Mouse (Mus musculus) hindbrain, embryonic 14.5 days (tissue): Measurements from ENCODE around the gene B3gnt8. TPM values are rescaled to one million over a fixed set of nuclear protein-coding genes. Genes with fewer than 3 reads are reported as not detected.

Experiments used
- ATAC-seq: fragments of 200-750 bp; cut with Nextera tagmentation; 2 replicates; pipeline ENCODE4 v1.8.0; 2017; ENCODE audit warnings: moderate number of reproducible peaks, mild to moderate bottlenecking, moderate TSS enrichment, moderate library complexity; ENCODE audit not compliant: low FRiP score
- DNase-seq: peaks from one replicate; pipeline ENCODE4 v3.0.0-alpha.2; 2015; ENCODE audit warnings: low spot score
- H3K27ac ChIP-seq: fragments of 300-500 bp; sonication (generic); 2 replicates; pipeline ENCODE4 v1.5.1; 2014; ENCODE audit warnings: mild to moderate bottlenecking, moderate library complexity
- H3K27me3 ChIP-seq: fragments of 300-500 bp; sonication (generic); 2 replicates; pipeline ENCODE4 v1.6.1; 2014; ENCODE audit warnings: mild to moderate bottlenecking, low read length, mixed read lengths; ENCODE audit not compliant: control insufficient read depth, insufficient read depth
- H3K36me3 ChIP-seq: fragments of 300-500 bp; sonication (generic); replicated peaks from 2 replicates; pipeline ENCODE4 v1.6.1; 2014; ENCODE audit not compliant: control insufficient read depth, insufficient read depth
- H3K4me1 ChIP-seq: fragments of 300-500 bp; sonication (generic); replicated peaks from 2 replicates; pipeline ENCODE4 v1.6.1; 2014; ENCODE audit warnings: antibody characterized with exemption, low read length, mixed read lengths; ENCODE audit not compliant: control insufficient read depth, insufficient read depth
- H3K4me2 ChIP-seq: fragments of 300-500 bp; sonication (generic); replicated peaks from 2 replicates; pipeline ENCODE4 v1.6.1; 2014; ENCODE audit warnings: mild to moderate bottlenecking, moderate library complexity
- H3K4me3 ChIP-seq: fragments of 300-500 bp; sonication (generic); replicated peaks from 2 replicates; pipeline ENCODE4 v1.5.1; 2014; ENCODE audit warnings: mild to moderate bottlenecking, low read length
- H3K9ac ChIP-seq: fragments of 300-500 bp; sonication (generic); 2 replicates; pipeline ENCODE4 v1.6.1; 2014
- H3K9me3 ChIP-seq: fragments of 300-500 bp; sonication (generic); 2 replicates; pipeline ENCODE4 v1.6.1; 2016; ENCODE audit warnings: low read length; ENCODE audit not compliant: control insufficient read depth
- WGBS: fragments of 180-500 bp; shearing (Covaris S2); extraction: QIAGEN DNeasy Blood & Tissue Kit; methylation state at CpG from one replicate; pipeline ENCODE4 v1.1.7; 2014; 5-methylcytosine and 5-hydroxymethylcytosine counted together
- polyA plus RNA-seq: library from polyadenylated mRNA; unstranded; fragments of >200 nt; fragmentation: Nextera tagmentation; extraction: Ambion mirVana; gene quantifications from 2 replicates; pipeline ENCODE4 v1.2.1, GENCODE M21; 2014

Gene B3gnt8
- polyA plus RNA-seq, 1 experiment from 2014 or later: 0.43 TPM

DNA sequence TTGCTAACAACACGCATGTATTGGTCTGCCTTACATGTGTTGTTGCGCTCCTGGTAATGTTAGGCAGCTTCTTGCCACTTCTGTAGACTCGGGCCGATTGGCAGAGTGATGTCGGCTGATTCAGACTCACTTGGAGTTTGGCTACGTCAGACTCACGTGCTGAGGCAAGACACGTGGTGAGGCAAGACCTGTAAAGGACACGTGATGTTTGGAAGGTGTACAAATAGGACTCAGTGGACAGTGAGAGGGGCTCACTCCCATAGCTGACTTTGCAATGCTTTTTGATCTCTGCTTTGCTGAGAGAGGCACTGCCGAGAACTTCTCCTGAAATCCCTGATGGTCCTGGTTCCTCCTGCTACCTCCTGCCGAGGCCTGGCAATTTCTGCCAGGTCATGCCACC, 25.8 kb upstream of the B3gnt8 start:
- no peaks in the 10 kb centered on the region for H3K27me3 ChIP-seq
- H3K9ac ChIP-seq: no peak overlapping the region
- DNase-seq (no peak), ATAC-seq (no peak)
- WGBS: 94% methylated on average over 11 of the region's 11 CpGs
- no peaks in the 10 kb centered on the region for H3K9me3 ChIP-seq
- H3K4me3 ChIP-seq: no peak overlapping the region
- H3K36me3 ChIP-seq: no peaks in the 10 kb centered on the region
- H3K4me2 ChIP-seq: no peak overlapping the region
- H3K27ac ChIP-seq: no peak overlapping the region
- H3K4me1 ChIP-seq: no peaks in the 10 kb centered on the region

GRCm38 (mm10) chr7:25601346-25601745, 25.1 kb upstream of the B3gnt8 start:
- ATAC-seq: no peak
- H3K27me3 ChIP-seq: no peaks in the 10 kb centered on the region
- no peaks in the 10 kb centered on the region for H3K36me3 ChIP-seq
- 94% methylated on average over 16 of the region's 16 CpGs for WGBS
- no peak overlapping the region for H3K27ac ChIP-seq
- no peak overlapping the region for H3K9ac ChIP-seq
- no peak overlapping the region for H3K4me2 ChIP-seq
- H3K4me3 ChIP-seq: no peak overlapping the region
- H3K9me3 ChIP-seq: no peaks in the 10 kb centered on the region
- H3K4me1 ChIP-seq: no peaks in the 10 kb centered on the region
- no peak for DNase-seq

GRCm38 (mm10) chr7:25606625-25607063, 19.8 kb upstream of the B3gnt8 start:
- peaks cover 3% of the 10 kb centered on the region; the same call in 1 of the 2 replicates for H3K9me3 ChIP-seq
- no peak overlapping the region for H3K4me3 ChIP-seq
- DNase-seq (no peak), ATAC-seq (no peak)
- no peaks in the 10 kb centered on the region for H3K27me3 ChIP-seq
- no peaks in the 10 kb centered on the region for H3K4me1 ChIP-seq
- no peak overlapping the region for H3K4me2 ChIP-seq
- WGBS: 80% methylated on average over 4 of the region's 4 CpGs
- H3K36me3 ChIP-seq: no peaks in the 10 kb centered on the region
- no peak overlapping the region for H3K9ac ChIP-seq
- no peak overlapping the region for H3K27ac ChIP-seq

DNA sequence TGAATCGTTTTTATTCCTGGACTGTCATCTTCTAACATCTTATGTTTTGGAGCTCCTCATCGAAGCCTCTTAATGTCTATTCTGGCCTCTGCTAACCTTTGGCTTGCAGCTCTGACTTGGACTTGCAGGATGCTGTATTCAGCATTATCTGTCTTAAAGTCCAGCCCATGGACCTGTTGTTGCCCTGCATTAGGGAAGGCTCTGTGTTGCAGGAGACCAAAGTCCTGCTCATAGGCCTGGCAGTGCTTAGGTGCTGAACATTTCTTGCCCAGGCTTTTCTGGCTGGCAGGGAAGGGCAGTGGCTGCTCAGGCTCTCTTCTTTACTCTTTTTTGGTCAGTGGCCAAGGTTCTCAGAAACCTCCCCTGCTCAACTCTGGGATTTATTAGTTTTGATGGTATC, 19.3 kb upstream of the B3gnt8 start:
- no peak for ATAC-seq
- no peaks in the 10 kb centered on the region for H3K36me3 ChIP-seq
- H3K4me1 ChIP-seq: no peaks in the 10 kb centered on the region
- no peaks in the 10 kb centered on the region for H3K27me3 ChIP-seq
- H3K9me3 ChIP-seq: peaks cover 3% of the 10 kb centered on the region; the same call in 1 of the 2 replicates
- 84% methylated on average over 2 of the region's 2 CpGs for WGBS
- H3K9ac ChIP-seq: no peak overlapping the region
- no peak overlapping the region for H3K27ac ChIP-seq
- no peak for DNase-seq
- H3K4me3 ChIP-seq: no peak overlapping the region
- H3K4me2 ChIP-seq: no peak overlapping the region

DNA sequence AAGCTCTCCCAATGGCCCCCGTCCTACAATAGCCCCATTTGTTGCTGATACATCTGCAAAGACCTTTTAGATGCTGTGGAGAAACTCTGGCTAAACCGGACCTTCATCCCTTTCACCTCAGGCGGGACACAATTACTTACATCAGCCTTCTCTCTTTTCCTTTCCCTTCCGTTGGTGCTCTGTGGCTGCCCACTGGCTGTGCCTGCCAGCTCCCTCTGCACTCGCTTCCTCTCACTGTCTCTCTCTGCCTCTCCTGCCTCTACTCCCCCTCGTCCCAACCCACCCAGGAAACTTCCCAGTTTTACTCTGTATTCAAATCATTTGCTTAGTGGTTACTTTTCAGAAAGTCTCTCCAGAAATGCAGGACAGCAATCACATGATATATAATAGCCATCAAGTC, 16.4 kb upstream of the B3gnt8 start:
- DNase-seq (no peak), ATAC-seq (no peak)
- no peaks in the 10 kb centered on the region for H3K27me3 ChIP-seq
- H3K9me3 ChIP-seq: peaks cover 3% of the 10 kb centered on the region; the same call in 1 of the 2 replicates
- H3K4me1 ChIP-seq: no peaks in the 10 kb centered on the region
- WGBS: 40% methylated on average over 6 of the region's 6 CpGs
- no peak overlapping the region for H3K27ac ChIP-seq
- no peaks in the 10 kb centered on the region for H3K36me3 ChIP-seq
- H3K4me2 ChIP-seq: no peak overlapping the region
- H3K9ac ChIP-seq: no peak overlapping the region
- no peak overlapping the region for H3K4me3 ChIP-seq

GRCm38 (mm10) chr7:25611501-25611900, 15.0 kb upstream of the B3gnt8 start:
- H3K4me3 ChIP-seq: no peak overlapping the region
- no peaks in the 10 kb centered on the region for H3K36me3 ChIP-seq
- no peak overlapping the region for H3K27ac ChIP-seq
- no peak overlapping the region for H3K4me2 ChIP-seq
- H3K9ac ChIP-seq: no peak overlapping the region
- H3K4me1 ChIP-seq: no peaks in the 10 kb centered on the region
- WGBS: 48% methylated on average over 7 of the region's 7 CpGs
- no peak for ATAC-seq
- peaks cover 3% of the 10 kb centered on the region; the same call in 1 of the 2 replicates for H3K9me3 ChIP-seq
- DNase-seq: no peak
- no peaks in the 10 kb centered on the region for H3K27me3 ChIP-seq

- H3K4me1 ChIP-seq: no peaks in the 10 kb centered on the region
- no peak for ATAC-seq
- H3K27ac ChIP-seq: no peak overlapping the region
- DNase-seq: no peak
- no peaks in the 10 kb centered on the region for H3K9me3 ChIP-seq
- H3K9ac ChIP-seq: no peak overlapping the region
- H3K36me3 ChIP-seq: no peaks in the 10 kb centered on the region
- 92% methylated on average over 5 of the region's 5 CpGs for WGBS
- H3K4me2 ChIP-seq: no peak overlapping the region
- no peaks in the 10 kb centered on the region for H3K27me3 ChIP-seq
- no peak overlapping the region for H3K4me3 ChIP-seq
These were observed 12.4 kb upstream of the B3gnt8 start for GRCm38 (mm10) chr7:25614086-25614485.

DNA sequence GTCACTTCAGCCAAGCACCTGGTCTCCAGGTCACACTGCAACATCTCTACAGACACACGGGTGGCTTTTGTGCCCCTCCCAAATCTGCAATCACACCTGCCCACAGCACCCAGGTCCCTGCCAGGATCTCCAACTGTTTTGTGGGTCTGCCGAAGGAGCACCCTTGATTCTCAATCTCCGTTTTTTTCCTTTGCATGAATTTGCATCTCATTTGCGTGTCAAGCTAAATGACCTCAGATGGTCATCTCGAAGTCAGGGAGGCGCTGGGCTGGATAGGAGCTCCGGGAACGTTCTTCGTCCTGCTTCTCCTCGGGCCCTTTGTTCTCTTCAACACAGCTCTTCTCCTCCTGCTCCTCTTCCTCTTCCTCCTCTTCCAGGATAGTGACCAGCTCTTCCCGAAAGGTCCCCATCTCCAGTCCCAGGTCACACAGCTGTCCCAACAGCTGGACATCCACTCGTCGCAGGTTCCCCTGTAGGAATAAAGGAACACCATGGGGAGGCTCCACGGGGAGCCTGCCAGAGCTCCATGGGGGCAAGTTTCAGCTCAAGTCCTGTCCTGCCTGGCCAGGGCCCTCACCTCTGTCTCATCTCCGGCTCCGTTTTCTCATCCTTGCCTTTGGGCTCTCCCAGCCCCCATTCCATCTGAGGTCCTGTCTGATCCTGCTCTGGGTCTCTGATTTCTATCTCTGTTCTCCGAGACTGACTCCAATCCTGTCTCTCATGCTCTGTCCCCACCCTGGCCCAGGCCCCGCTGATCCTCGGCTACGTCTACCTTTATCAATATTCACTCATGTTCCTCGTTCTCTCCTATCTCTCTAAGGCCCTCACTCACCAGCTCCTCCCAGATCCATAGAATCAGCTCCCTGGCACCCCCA, 11.4 kb upstream of the B3gnt8 start:
- Histone ChIP-seq H3K27me3 (no peaks in the 10 kb centered on the region), H3K4me3 (no peak overlapping the region), H3K27ac (no peak overlapping the region), H3K36me3 (no peaks in the 10 kb centered on the region), H3K9ac (no peak overlapping the region), H3K4me1 (peaks cover 4% of the 10 kb centered on the region; the same call in 1 of the 2 replicates), H3K9me3 (no peaks in the 10 kb centered on the region), H3K4me2 (no peak overlapping the region)
- WGBS: 72% methylated on average over 21 of the region's 21 CpGs
- ATAC-seq (no peak), DNase-seq (no peak)

- Histone ChIP-seq H3K4me3 (no peak within 1 kb of the TSS), H3K27me3 (no peaks in the 10 kb centered on the region), H3K4me1 (peaks cover 5% of the 10 kb centered on the region; the same call in 1 of the 2 replicates), H3K9me3 (no peaks in the 10 kb centered on the region), H3K27ac (no peak within 1 kb of the TSS), H3K9ac (no peak within 1 kb of the TSS), H3K36me3 (no peaks in the 10 kb centered on the region), H3K4me2 (no peak within 1 kb of the TSS)
- no peak for DNase-seq
- ATAC-seq: no peak
- 83% methylated on average over 5 of the region's 5 CpGs for WGBS
These were observed 10.8 kb upstream of the B3gnt8 start, which contains the start of gene Erich4 for GRCm38 (mm10) chr7:25615706-25616011. Gene Erich4, minus strand, starts transcription at chr7:25615892.
